ENCODE assay signal across 18 mouse cellular contexts in the genomic region with DNA sequence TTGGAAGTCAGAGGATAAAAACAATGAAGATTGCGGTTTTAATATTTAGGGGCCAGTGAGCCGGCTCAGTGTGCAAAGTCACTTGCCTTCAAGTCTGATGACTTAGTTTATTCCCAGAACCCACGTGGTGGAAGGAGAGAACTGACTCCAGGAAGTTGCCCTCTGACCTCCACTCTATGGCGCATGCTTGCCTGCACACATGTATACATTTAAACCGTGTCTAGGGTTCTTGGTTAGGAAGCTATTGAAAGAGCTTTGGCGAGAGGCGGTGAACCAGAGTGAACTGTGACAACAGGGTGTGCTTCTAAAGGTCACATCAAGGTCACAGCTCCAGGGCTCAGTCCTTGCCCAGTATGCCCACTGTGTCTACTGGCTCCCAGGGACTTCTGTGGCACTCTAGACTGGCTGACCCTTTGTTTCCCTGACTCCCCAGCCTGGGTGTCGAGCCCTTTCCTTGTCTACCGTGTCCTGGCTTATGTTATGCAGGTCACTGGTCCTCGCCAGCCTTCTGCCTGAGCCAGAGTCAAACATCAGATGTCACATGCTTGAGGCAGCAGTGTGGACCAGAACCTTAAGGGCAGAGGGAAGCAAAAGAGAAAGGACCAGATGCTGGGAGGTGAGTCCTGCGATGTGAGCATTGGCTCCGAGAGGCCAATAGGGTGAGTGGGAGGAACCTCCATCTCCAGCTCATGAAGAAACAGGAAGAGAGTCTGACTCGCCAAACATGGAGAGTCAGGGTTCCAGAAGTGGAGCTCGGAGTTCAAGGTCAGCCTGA. TPM values are rescaled to one million over a fixed set of nuclear protein-coding genes. Genes with fewer than 3 reads are reported as not detected.
DNase-seq lines count a peak whose midpoint lies in the region; ATAC-seq and TF ChIP-seq lines count a peak whose summit lies in the region.
"Had no signal": no experiment of that assay in that cellular context is flagged by ENCODE, and none has a peak within 500 bp of the region (broad histone marks: within the 10 kb centered on the region; RNA-seq: fewer than 3 reads in every experiment).

No protein-coding gene starts in this region.

- H3K27ac ChIP-seq in kidney, embryonic 16.5 days (ENCODE audit: low read length): peak overlapping the region; percentile 27
- no peak overlapping the region for H3K27ac ChIP-seq in intestine, embryonic 15.5 days
- H3K27ac ChIP-seq: forebrain, embryonic 15.5 days; heart, embryonic 15.5 days; hindbrain, embryonic 13.5 days; limb, embryonic 12.5 days; stomach, embryonic 15.5 days had no signal

- H3K36me3 ChIP-seq in kidney, embryonic 16.5 days (ENCODE audit: insufficient read depth, low read length): no peaks in the 10 kb centered on the region
- H3K36me3 ChIP-seq in E14TG2a.4 (ENCODE audit: insufficient read depth, low read length): no peaks in the 10 kb centered on the region
- H3K36me3 ChIP-seq in intestine, embryonic 15.5 days: no peaks in the 10 kb centered on the region
- H3K36me3 ChIP-seq: forebrain, embryonic 15.5 days; heart, embryonic 15.5 days; hindbrain, embryonic 13.5 days; limb, embryonic 12.5 days; stomach, embryonic 15.5 days had no signal

- intact Hi-C loops in left cerebral cortex, postnatal 25 days (cut with DNase I): loop anchor here (5.0 kb wide), 1 partner anchor 68 kb away; no protein-coding TSS in a partner anchor

- no peak for TF ChIP-seq CTCF in E14TG2a.4 (conservative IDR thresholded peaks at IDR 0.05; ENCODE audit: low read length)

- no peak overlapping the region for H3K9ac ChIP-seq in kidney, embryonic 16.5 days (replicated peaks; ENCODE audit: low read length)
- H3K9ac ChIP-seq in intestine, embryonic 15.5 days: no peak overlapping the region
- H3K9ac ChIP-seq: forebrain, embryonic 15.5 days; heart, embryonic 15.5 days; hindbrain, embryonic 13.5 days; limb, embryonic 12.5 days; stomach, embryonic 15.5 days had no signal

- 0 out of 2 replicates have a peak, but pooled peaks cover 11% of the 10 kb centered on the region for H3K27me3 ChIP-seq in kidney, embryonic 16.5 days (ENCODE audit: insufficient read depth, low read length)
- H3K27me3 ChIP-seq in E14TG2a.4 (ENCODE audit: insufficient read depth, low read length): no peaks in the 10 kb centered on the region
- H3K27me3 ChIP-seq in intestine, embryonic 15.5 days (replicated peaks): no peaks in the 10 kb centered on the region

- H3K4me1 ChIP-seq in kidney, embryonic 16.5 days (ENCODE audit: insufficient read depth, low read length): peaks cover 23% of the 10 kb centered on the region
- H3K4me1 ChIP-seq in E14TG2a.4 (replicated peaks; ENCODE audit: low read depth, low read length): peaks cover 81% of the 10 kb centered on the region
- peaks cover 22% of the 10 kb centered on the region for H3K4me1 ChIP-seq in intestine, embryonic 15.5 days (replicated peaks)

- no peak for DNase-seq in kidney, postnatal 14 days
- peak; percentile 35 for DNase-seq in R1 (ENCODE audit: low read depth, low spot score)
- peak; percentile 45 to 57 for DNase-seq in kidney, postnatal 36 days
- DNase-seq in left cerebral cortex, postnatal 25 days (ENCODE audit: low spot score in 2 of 2): no peak
- DNase-seq: layer of hippocampus, postnatal 36 days; thymus, postnatal 14 days had no signal

- 55% methylated on average over 14 of the region's 14 CpGs for WGBS in kidney, embryonic 16.5 days
- 57% methylated on average over 14 of the region's 14 CpGs for WGBS in intestine, embryonic 15.5 days

- H3K4me3 ChIP-seq in kidney, embryonic 16.5 days (ENCODE audit: low read length): no peak overlapping the region
- 0 out of 2 replicates have a peak overlapping the region, but pooled peaks have one; percentile 4 for H3K4me3 ChIP-seq in E14TG2a.4 (replicated peaks; ENCODE audit: low read length)
- H3K4me3 ChIP-seq in intestine, embryonic 15.5 days (replicated peaks): no peak overlapping the region
- H3K4me3 ChIP-seq: forebrain, embryonic 15.5 days; heart, embryonic 15.5 days; hindbrain, embryonic 13.5 days; limb, embryonic 12.5 days; myocyte; stomach, embryonic 15.5 days had no signal

- no peak for ATAC-seq in kidney, embryonic 16.5 days (ENCODE audit: low FRiP score, low TSS enrichment)
- no peak for ATAC-seq in intestine, embryonic 15.5 days
- ATAC-seq: CD4-positive, CD25-positive, alpha-beta regulatory T cell, adult 4 months; forebrain, embryonic 15.5 days had no signal

- no peak overlapping the region for H3K4me2 ChIP-seq in kidney, embryonic 16.5 days (replicated peaks; ENCODE audit: low read depth, low read length)
- no peak overlapping the region for H3K4me2 ChIP-seq in intestine, embryonic 15.5 days (replicated peaks)
- H3K4me2 ChIP-seq: forebrain, embryonic 15.5 days; heart, embryonic 15.5 days; hindbrain, embryonic 13.5 days; limb, embryonic 12.5 days; stomach, embryonic 15.5 days had no signal

- H3K9me3 ChIP-seq in kidney, embryonic 16.5 days (ENCODE audit: low read length): no peaks in the 10 kb centered on the region
- H3K9me3 ChIP-seq in E14TG2a.4 (ENCODE audit: low read length): no peaks in the 10 kb centered on the region
- H3K9me3 ChIP-seq in intestine, embryonic 15.5 days: no peaks in the 10 kb centered on the region
- H3K9me3 ChIP-seq: forebrain, embryonic 15.5 days; heart, embryonic 15.5 days; hindbrain, embryonic 13.5 days; limb, embryonic 12.5 days; stomach, embryonic 15.5 days had no signal

RNA-seq across cellular contexts. Expression of gene Qprt, which starts 3.2 kb away (rescaled TPM):
- polyA plus RNA-seq in kidney, embryonic 16.5 days (2015; fragmentation: Nextera tagmentation; extraction: Ambion mirVana): 24.4 and 26.2 TPM in 2 replicates
- total RNA-seq in left cerebral cortex, postnatal 25 days (2021): under 1 TPM in 1 of 2 experiments, not detected in 1; 0.55 TPM
- polyA plus RNA-seq in intestine, embryonic 15.5 days (2015; fragmentation: Nextera tagmentation; extraction: Ambion mirVana): 5.3 and 6.1 TPM in 2 replicates

RNA-seq across cellular contexts. Expression of gene Spn, which starts 18.8 kb away (rescaled TPM):
- 0.21 and 0.32 TPM in 2 replicates for polyA plus RNA-seq in kidney, embryonic 16.5 days (2015; fragmentation: Nextera tagmentation; extraction: Ambion mirVana)
- total RNA-seq in left cerebral cortex, postnatal 25 days (2021): under 1 TPM; 0.09 to 0.14 TPM
- 0.18 and 0.36 TPM in 2 replicates for polyA plus RNA-seq in intestine, embryonic 15.5 days (2015; fragmentation: Nextera tagmentation; extraction: Ambion mirVana)
- polyA plus RNA-seq: forebrain, embryonic 15.5 days; limb, embryonic 12.5 days had no signal

RNA-seq across cellular contexts. Expression of gene AI467606, which starts 27.7 kb away (rescaled TPM):
- polyA plus RNA-seq in kidney, embryonic 16.5 days (2015; fragmentation: Nextera tagmentation; extraction: Ambion mirVana): 5.3 and 5.4 TPM in 2 replicates
- 1 to 10 TPM; 1.2 to 1.4 TPM for total RNA-seq in left cerebral cortex, postnatal 25 days (2021)
- 4.4 TPM in 2 replicates for polyA plus RNA-seq in intestine, embryonic 15.5 days (2015; fragmentation: Nextera tagmentation; extraction: Ambion mirVana)

RNA-seq across cellular contexts. Expression of gene Zg16, which starts 31.7 kb away (rescaled TPM):
- not detected in 2 replicates for polyA plus RNA-seq in kidney, embryonic 16.5 days (2015; fragmentation: Nextera tagmentation; extraction: Ambion mirVana)
- total RNA-seq in left cerebral cortex, postnatal 25 days (2021): not detected
- 7.6 and 28.5 TPM in 2 replicates for polyA plus RNA-seq in intestine, embryonic 15.5 days (2015; fragmentation: Nextera tagmentation; extraction: Ambion mirVana)
- total RNA-seq: gastrocnemius, adult 18-20 months; layer of hippocampus, postnatal 36 days; neutrophil, adult 5-6 weeks had no signal
- polyA plus RNA-seq: forebrain, embryonic 15.5 days; heart, embryonic 15.5 days; hindbrain, embryonic 13.5 days; limb, embryonic 12.5 days; myocyte had no signal

Comparison
In these comparisons a context has a peak if more than half of its experiments do, and no peak if none do; other contexts are left out.
1. DNase-seq: peak in R1 (single experiment) and kidney, postnatal 36 days (2 of 2); none in kidney, postnatal 14 days (single experiment) and left cerebral cortex, postnatal 25 days (0 of 2).